Mouse (Mus musculus): Measurements from ENCODE around the gene Stk40. TPM values are rescaled to one million over a fixed set of nuclear protein-coding genes. Genes with fewer than 3 reads are reported as not detected.

Gene Stk40
- polyA plus RNA-seq, 1 experiment from 2014 or later: 26.5 TPM

Other genes with a start within 250 kb of the Stk40 start
- gene Csf3r, start 79.4 kb upstream of the Stk40 start, polyA plus RNA-seq (2015; fragmentation: Nextera tagmentation; extraction: Ambion mirVana): 0.43 and 0.48 TPM in 2 replicates
- gene Mrps15, start 57.0 kb upstream of the Stk40 start, polyA plus RNA-seq (2015; fragmentation: Nextera tagmentation; extraction: Ambion mirVana): 118 and 143 TPM in 2 replicates
- 4.8 and 5.0 TPM in 2 replicates for gene Oscp1, start 45.4 kb upstream of the Stk40 start, polyA plus RNA-seq (2015; fragmentation: Nextera tagmentation; extraction: Ambion mirVana)
- 55.9 and 61.0 TPM in 2 replicates for gene Lsm10, start 7.3 kb upstream of the Stk40 start, polyA plus RNA-seq (2015; fragmentation: Nextera tagmentation; extraction: Ambion mirVana)
- 28.2 and 28.7 TPM in 2 replicates for gene Eva1b, start 43.8 kb downstream of the Stk40 start, polyA plus RNA-seq (2015; fragmentation: Nextera tagmentation; extraction: Ambion mirVana)
- gene Sh3d21, start 59.5 kb downstream of the Stk40 start, polyA plus RNA-seq (2015; fragmentation: Nextera tagmentation; extraction: Ambion mirVana): 2.2 and 2.7 TPM in 2 replicates
- gene Thrap3, start 98.8 kb downstream of the Stk40 start, polyA plus RNA-seq (2015; fragmentation: Nextera tagmentation; extraction: Ambion mirVana): 173 and 202 TPM in 2 replicates
- 15.9 and 18.2 TPM in 2 replicates for gene Map7d1, start 152.4 kb downstream of the Stk40 start, polyA plus RNA-seq (2015; fragmentation: Nextera tagmentation; extraction: Ambion mirVana)
- gene Trappc3, start 158.4 kb downstream of the Stk40 start, polyA plus RNA-seq (2015; fragmentation: Nextera tagmentation; extraction: Ambion mirVana): 112 and 123 TPM in 2 replicates
- 3.1 and 3.5 TPM in 2 replicates for gene Col8a2, start 182.8 kb downstream of the Stk40 start, polyA plus RNA-seq (2015; fragmentation: Nextera tagmentation; extraction: Ambion mirVana)
- gene Adprhl2, start 217.7 kb downstream of the Stk40 start, polyA plus RNA-seq (2015; fragmentation: Nextera tagmentation; extraction: Ambion mirVana): 70.4 and 73.0 TPM in 2 replicates
- gene Tekt2, start 221.7 kb downstream of the Stk40 start, polyA plus RNA-seq (2015; fragmentation: Nextera tagmentation; extraction: Ambion mirVana): 2.3 and 2.4 TPM in 2 replicates